Mouse (Mus musculus) cerebellum, adult 2 months (tissue): ENCODE data around the gene Tctn1.

ENCODE experiments used
- CTCF ChIP-seq: fragments of 200-500 bp; IDR thresholded peaks from 2 replicates; pipeline ENCODE4 v1.5.1; 2011; ENCODE audit warnings: low read depth, mild to moderate bottlenecking, control low read depth, low read length, moderate library complexity, borderline replicate concordance; ENCODE audit not compliant: insufficient read depth
- POLR2A ChIP-seq: fragments of 200-500 bp; IDR thresholded peaks from 2 replicates; pipeline ENCODE4 v1.6.1; 2011; ENCODE audit warnings: low read length, control low read depth, borderline replicate concordance; ENCODE audit not compliant: insufficient read depth

GRCm38 (mm10) chr5:122212125-122212524 lies 52.1 kb downstream of the Tctn1 start:
- TF ChIP-seq CTCF (no peak), POLR2A (no peak)
